Mouse (Mus musculus) B cell, adult 2 months (primary cell): ENCODE results near the gene Srsf10.

Experiments
- DNase-seq, 2 experiments: peaks; one replicate each; pipeline ENCODE4 v3.0.0; 2022

Srsf10 gene

GRCm38 (mm10) chr4:135885676-135886075 lies 30.1 kb downstream of the Srsf10 start:
- DNase-seq = no peak

GRCm38 (mm10) chr4:135886184-135886583 lies 30.6 kb downstream of the Srsf10 start:
- DNase-seq = no peak

GRCm38 (mm10) chr4:135888448-135889057 lies 33.0 kb downstream of the Srsf10 start:
- no peak for DNase-seq

GRCm38 (mm10) chr4:135889146-135889883 lies 33.8 kb downstream of the Srsf10 start:
- no peak for DNase-seq

GRCm38 (mm10) chr4:135889884-135890283 lies 34.3 kb downstream of the Srsf10 start:
- DNase-seq = peak; percentile 84 to 86

GRCm38 (mm10) chr4:135891539-135891938 lies 36.0 kb downstream of the Srsf10 start:
- no peak for DNase-seq

- peak in 1 of 2 experiments; percentile 48 for DNase-seq
These were observed 37.3 kb downstream of the Srsf10 start for GRCm38 (mm10) chr4:135892884-135893283.

GRCm38 (mm10) chr4:135895071-135895571 lies 39.6 kb downstream of the Srsf10 start, which contains the start of gene Cnr2:
Gene Cnr2 (plus strand): TSS chr4:135895394.
- peak; percentile 65 to 72 for DNase-seq

GRCm38 (mm10) chr4:135896157-135896556 lies 40.6 kb downstream of the Srsf10 start:
- DNase-seq = peak in 1 of 2 experiments; percentile 54

GRCm38 (mm10) chr4:135898380-135899049 lies 43.0 kb downstream of the Srsf10 start:
- DNase-seq = peak; percentile 79 to 85

- DNase-seq = peak in 1 of 2 experiments; percentile 24
These were observed 43.5 kb downstream of the Srsf10 start for GRCm38 (mm10) chr4:135899050-135899448.

- DNase-seq = peak; percentile 93 to 95
These were observed 44.5 kb downstream of the Srsf10 start for GRCm38 (mm10) chr4:135900008-135900407.

- DNase-seq = peak in 1 of 2 experiments; percentile 56
These were observed 47.2 kb downstream of the Srsf10 start for GRCm38 (mm10) chr4:135902606-135903242.

- DNase-seq = no peak
These were observed 49.3 kb downstream of the Srsf10 start for GRCm38 (mm10) chr4:135904810-135905209.

- DNase-seq = no peak
These were observed 51.1 kb downstream of the Srsf10 start for GRCm38 (mm10) chr4:135906633-135907032.

GRCm38 (mm10) chr4:135909326-135910066 lies 53.9 kb downstream of the Srsf10 start:
- peak in 1 of 2 experiments; percentile 40 for DNase-seq

- DNase-seq = peak; percentile 72 to 74
These were observed 56.0 kb downstream of the Srsf10 start for GRCm38 (mm10) chr4:135911531-135911930.

- DNase-seq = peak in 1 of 2 experiments; percentile 39
These were observed 56.6 kb downstream of the Srsf10 start for GRCm38 (mm10) chr4:135912164-135912563.

- peak in 1 of 2 experiments; percentile 32 for DNase-seq
These were observed 57.3 kb downstream of the Srsf10 start for GRCm38 (mm10) chr4:135912835-135913234.

GRCm38 (mm10) chr4:135913433-135913832 lies 57.9 kb downstream of the Srsf10 start:
- no peak for DNase-seq

GRCm38 (mm10) chr4:135918635-135919279 lies 63.2 kb downstream of the Srsf10 start:
- DNase-seq = peak; percentile 39

GRCm38 (mm10) chr4:135919280-135919639 lies 63.7 kb downstream of the Srsf10 start:
- no peak for DNase-seq
